Mouse (Mus musculus): ENCODE measurements around the gene Usp17la.

DNA sequence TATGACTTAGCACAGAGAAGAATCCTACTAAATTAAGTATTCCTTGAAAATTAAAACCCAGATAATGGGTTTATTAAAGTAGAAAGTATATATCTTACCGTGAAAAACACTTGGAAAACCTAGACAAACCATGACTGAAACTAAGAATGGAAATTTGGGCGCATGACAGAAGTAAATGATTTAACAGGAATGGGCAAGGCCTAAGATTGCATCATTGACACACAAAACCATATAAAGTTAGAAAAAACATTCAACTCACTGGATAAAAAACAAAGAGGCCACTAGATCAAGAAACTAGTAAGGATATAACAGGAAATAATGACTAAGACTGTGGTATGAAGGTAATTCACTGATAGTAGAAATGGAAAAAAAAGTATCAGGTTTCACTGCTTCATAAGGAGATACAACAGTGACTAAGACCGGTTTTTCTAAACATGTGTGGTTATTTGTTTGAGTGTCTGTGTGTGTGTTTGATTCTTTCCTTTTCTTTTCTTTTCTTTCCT lies 1.5 kb upstream of the Usp17la start:
- TF ChIP-seq POLR2A (IDR thresholded peaks at IDR 0.05; ENCODE audit: insufficient read length, low read depth) (no peak), TCF12 (IDR thresholded peaks at IDR 0.05; ENCODE audit: insufficient read depth, poor library complexity, severe bottlenecking) (no peak), MAX (IDR thresholded peaks at IDR 0.05; ENCODE audit: low read depth) (no peak), E2F4 (IDR thresholded peaks at IDR 0.05; ENCODE audit: insufficient read depth) (no peak), CEBPB (IDR thresholded peaks at IDR 0.05; ENCODE audit: insufficient read depth, poor library complexity, severe bottlenecking) (peak; percentile 82), USF1 (IDR thresholded peaks at IDR 0.05; ENCODE audit: low read depth) (no peak), MYOG (IDR thresholded peaks at IDR 0.05; ENCODE audit: control insufficient read depth in 1 of 3, insufficient read depth in 1 of 3, insufficient read length in 2 of 3, low read depth in 2 of 3) (no peak), REST (IDR thresholded peaks at IDR 0.05; ENCODE audit: insufficient read depth, insufficient read length) (no peak), TCF3 (IDR thresholded peaks at IDR 0.05; ENCODE audit: insufficient read length, low read depth) (no peak)
